In the genomic region with DNA sequence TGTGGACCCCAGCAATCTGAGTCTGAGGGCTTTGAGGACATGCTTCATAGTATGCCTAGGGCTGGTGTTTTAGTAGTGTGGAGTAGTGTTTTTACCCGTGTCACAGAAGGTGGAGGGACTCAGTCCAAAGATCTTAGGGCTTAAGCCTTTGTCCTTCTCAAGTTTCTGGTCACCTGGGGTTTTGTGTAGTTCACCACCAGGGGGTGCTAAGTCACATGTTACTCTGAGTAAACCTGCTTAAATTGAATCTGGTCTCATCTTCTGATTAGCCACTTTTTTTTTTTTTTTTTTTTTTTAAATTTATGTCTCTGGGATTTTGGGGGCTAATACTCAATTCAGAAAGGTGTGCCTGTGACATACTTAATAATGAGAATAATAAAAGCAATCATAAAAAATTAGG, we compare ENCODE assay signal across 11 mouse cellular contexts. TPM values are rescaled to one million over a fixed set of nuclear protein-coding genes. Genes with fewer than 3 reads are reported as not detected.
DNase-seq lines count a peak whose midpoint lies in the region; ATAC-seq and TF ChIP-seq lines count a peak whose summit lies in the region.
"Had no signal": no experiment of that assay in that cellular context is flagged by ENCODE, and none has a peak within 500 bp of the region (broad histone marks: within the 10 kb centered on the region; RNA-seq: fewer than 3 reads in every experiment).

No protein-coding gene starts in this region.

- 0% methylated on average over 1 of the region's 1 CpGs for WGBS in kidney, postnatal 0 days
- 0% methylated on average over 1 of the region's 1 CpGs for WGBS in lung, embryonic 14.5 days

- intact Hi-C loops in gastrocnemius, adult 2 months (cut with DNase I), result loop anchor here (2.0 to 5.0 kb wide), 2 partner anchors 101 to 139 kb away; no protein-coding TSS in a partner anchor

- no peaks in the 10 kb centered on the region for H3K4me1 ChIP-seq in kidney, postnatal 0 days (replicated peaks; ENCODE audit: insufficient read depth, low read length)
- no peaks in the 10 kb centered on the region for H3K4me1 ChIP-seq in lung, embryonic 14.5 days (ENCODE audit: insufficient read depth)

- no peak for ATAC-seq in kidney, postnatal 0 days (replicated peaks; ENCODE audit: low FRiP score, low read depth)
- no peak for ATAC-seq in lung, embryonic 14.5 days (ENCODE audit: insufficient read depth)

- no peak overlapping the region for H3K9ac ChIP-seq in kidney, postnatal 0 days (ENCODE audit: low read depth, low read length)
- H3K9ac ChIP-seq in lung, embryonic 14.5 days, result no peak overlapping the region

- H3K4me3 ChIP-seq in gastrocnemius, adult 2 months, result no peak overlapping the region
- H3K4me3 ChIP-seq in kidney, postnatal 0 days (replicated peaks; ENCODE audit: low read depth, low read length), result no peak overlapping the region
- H3K4me3 ChIP-seq in lung, embryonic 14.5 days (ENCODE audit: low read depth, low read length), result no peak overlapping the region

- no peaks in the 10 kb centered on the region for H3K27me3 ChIP-seq in kidney, postnatal 0 days (ENCODE audit: insufficient read depth, low read length)
- H3K27me3 ChIP-seq in lung, embryonic 14.5 days (ENCODE audit: insufficient read depth, low read length), result no peaks in the 10 kb centered on the region
- no peaks in the 10 kb centered on the region for H3K27me3 ChIP-seq in splenic B cell, adult 2 months (ENCODE audit: control insufficient read depth, insufficient read depth, low read length, poor library complexity, severe bottlenecking)

- DNase-seq in gastrocnemius, adult 2 months, result peak; percentile 36
- no peak for DNase-seq in gastrocnemius, adult 8-10 months (ENCODE audit: low spot score in 2 of 2)
- DNase-seq in urinary bladder, postnatal 36 days (ENCODE audit: low spot score in 2 of 2), result peak; percentile 6 to 11
- no peak for DNase-seq in urinary bladder, postnatal 10 days (ENCODE audit: low spot score)
- DNase-seq in cerebellum, postnatal 36 days, result peak; percentile 11 to 27
- peak; percentile 84 for DNase-seq in kidney, postnatal 0 days (ENCODE audit: low spot score)
- DNase-seq in lung, embryonic 14.5 days, result peak; percentile 85
- peak; percentile 61 for DNase-seq in splenic B cell, adult 2 months (ENCODE audit: low read depth, low spot score)

- no peaks in the 10 kb centered on the region for H3K9me3 ChIP-seq in kidney, postnatal 0 days (replicated peaks; ENCODE audit: low read length)
- H3K9me3 ChIP-seq in lung, embryonic 14.5 days (ENCODE audit: low read depth, low read length), result no peaks in the 10 kb centered on the region

- no peak overlapping the region for H3K4me2 ChIP-seq in kidney, postnatal 0 days (ENCODE audit: low read length)
- H3K4me2 ChIP-seq in lung, embryonic 14.5 days, result no peak overlapping the region

- TF ChIP-seq CTCF in gastrocnemius, adult 2 months (IDR thresholded peaks at IDR 0.05), result peak; percentile 62
- TF ChIP-seq CTCF in kidney, postnatal 0 days (IDR thresholded peaks at IDR 0.05; ENCODE audit: low read depth), result peak; percentile 76
- TF ChIP-seq CTCF in lung, embryonic 14.5 days (IDR thresholded peaks at IDR 0.05; ENCODE audit: low read depth), result peak; percentile 72

- H3K27ac ChIP-seq in gastrocnemius, adult 2 months, result no peak overlapping the region
- H3K27ac ChIP-seq in kidney, postnatal 0 days, result no peak overlapping the region
- no peak overlapping the region for H3K27ac ChIP-seq in lung, embryonic 14.5 days (ENCODE audit: low read depth)

- no peaks in the 10 kb centered on the region for H3K36me3 ChIP-seq in kidney, postnatal 0 days (ENCODE audit: insufficient read depth, low read length)
- no peaks in the 10 kb centered on the region for H3K36me3 ChIP-seq in lung, embryonic 14.5 days (ENCODE audit: insufficient read depth)
- H3K36me3 ChIP-seq in splenic B cell, adult 2 months (ENCODE audit: control insufficient read depth, insufficient read depth, low read length, poor library complexity, severe bottlenecking), result no peaks in the 10 kb centered on the region

RNA-seq across cellular contexts. Expression of a gene that starts 1.6 kb away (rescaled TPM):
- not detected for total RNA-seq in gastrocnemius, adult 2 months (2021)
- total RNA-seq in gastrocnemius, adult 8-10 months (2022), result not detected
- not detected in 2 replicates for polyA plus RNA-seq in kidney, postnatal 0 days (2015; fragmentation: Nextera tagmentation; extraction: Ambion mirVana)
- polyA plus RNA-seq in lung, embryonic 14.5 days (2014; fragmentation: Nextera tagmentation; extraction: Ambion mirVana), result not detected in 2 replicates
- total RNA-seq: adrenal gland, postnatal 4 days; layer of hippocampus, adult 8-10 months; neutrophil, adult 5-6 weeks had no signal

RNA-seq across cellular contexts. Expression of a gene that starts 10.2 kb away (rescaled TPM):
- not detected for total RNA-seq in gastrocnemius, adult 2 months (2021)
- total RNA-seq in gastrocnemius, adult 8-10 months (2022), result not detected
- not detected in 2 replicates for polyA plus RNA-seq in kidney, postnatal 0 days (2015; fragmentation: Nextera tagmentation; extraction: Ambion mirVana)
- not detected in 2 replicates for polyA plus RNA-seq in lung, embryonic 14.5 days (2014; fragmentation: Nextera tagmentation; extraction: Ambion mirVana)
- total RNA-seq: adrenal gland, postnatal 4 days; layer of hippocampus, adult 8-10 months; neutrophil, adult 5-6 weeks had no signal

RNA-seq across cellular contexts. Expression of a gene that starts 10.9 kb away (rescaled TPM):
- not detected for total RNA-seq in gastrocnemius, adult 2 months (2021)
- not detected for total RNA-seq in gastrocnemius, adult 8-10 months (2022)
- polyA plus RNA-seq in kidney, postnatal 0 days (2015; fragmentation: Nextera tagmentation; extraction: Ambion mirVana), result not detected in 2 replicates
- not detected in 2 replicates for polyA plus RNA-seq in lung, embryonic 14.5 days (2014; fragmentation: Nextera tagmentation; extraction: Ambion mirVana)
- total RNA-seq: adrenal gland, postnatal 4 days; layer of hippocampus, adult 8-10 months; neutrophil, adult 5-6 weeks had no signal

RNA-seq across cellular contexts. Expression of a gene that starts 19.5 kb away (rescaled TPM):
- total RNA-seq in gastrocnemius, adult 2 months (2021), result not detected
- total RNA-seq in gastrocnemius, adult 8-10 months (2022), result not detected
- polyA plus RNA-seq in kidney, postnatal 0 days (2015; fragmentation: Nextera tagmentation; extraction: Ambion mirVana), result not detected in 2 replicates
- polyA plus RNA-seq in lung, embryonic 14.5 days (2014; fragmentation: Nextera tagmentation; extraction: Ambion mirVana), result not detected in 2 replicates
- total RNA-seq: adrenal gland, postnatal 4 days; layer of hippocampus, adult 8-10 months; neutrophil, adult 5-6 weeks had no signal

RNA-seq across cellular contexts. Expression of a gene that starts 25.5 kb away (rescaled TPM):
- total RNA-seq in gastrocnemius, adult 2 months (2021), result not detected
- total RNA-seq in gastrocnemius, adult 8-10 months (2022), result not detected
- polyA plus RNA-seq in kidney, postnatal 0 days (2015; fragmentation: Nextera tagmentation; extraction: Ambion mirVana), result not detected in 2 replicates
- not detected in 2 replicates for polyA plus RNA-seq in lung, embryonic 14.5 days (2014; fragmentation: Nextera tagmentation; extraction: Ambion mirVana)
- total RNA-seq: adrenal gland, postnatal 4 days; layer of hippocampus, adult 8-10 months; neutrophil, adult 5-6 weeks had no signal

Comparison
In these comparisons a context has a peak if more than half of its experiments do, and no peak if none do; other contexts are left out.
1. DNase-seq: peak in gastrocnemius, adult 2 months (single experiment), urinary bladder, postnatal 36 days (2 of 2), cerebellum, postnatal 36 days (2 of 2), kidney, postnatal 0 days (single experiment), lung, embryonic 14.5 days (single experiment) and splenic B cell, adult 2 months (single experiment); none in gastrocnemius, adult 8-10 months (0 of 2) and urinary bladder, postnatal 10 days (single experiment).
2. Peak in every context shown above with its lines, with median percentiles within 50 percentile points of each other: CTCF ChIP-seq.